Mouse (Mus musculus) MEL (cell line): Measurements from ENCODE around the gene Trit1.

ENCODE experiments used
- CHD2 ChIP-seq: IDR thresholded peaks from 2 replicates; pipeline ENCODE4 v1.6.1; 2011; ENCODE audit warnings: low read length, improper control_type of control experiment
- CTCF ChIP-seq, 3 experiments: IDR thresholded peaks in 2 of 3; conservative IDR thresholded peaks in 1 of 3; 2 replicates each; pipeline ENCODE4 v1.5.1; 2011 to 2012; ENCODE audit warnings: low read length in 3 of 3, low read depth in 2 of 3, mild to moderate bottlenecking in 2 of 3, improper control_type of control experiment in 1 of 3, inconsistent platforms in 1 of 3, mixed read lengths in 1 of 3, moderate library complexity in 1 of 3; ENCODE audit not compliant: control insufficient read depth in 1 of 3, insufficient read depth in 1 of 3, poor library complexity in 1 of 3, severe bottlenecking in 1 of 3
- MEF2A ChIP-seq: IDR thresholded peaks from 2 replicates; pipeline ENCODE4 v1.6.1; 2014; ENCODE audit warnings: low read depth, mild to moderate bottlenecking, inconsistent platforms, low read length, improper control_type of control experiment; ENCODE audit not compliant: poor library complexity, insufficient replicate concordance, severe bottlenecking; ENCODE audit errors: extremely low read depth
- POLR2A ChIP-seq, 2 experiments: IDR thresholded peaks; 2 replicates each; pipeline ENCODE4 v1.6.1; 2011 to 2012; ENCODE audit warnings: low read length in 2 of 2, mild to moderate bottlenecking in 2 of 2, control low read depth in 1 of 2, improper control_type of control experiment in 1 of 2, low read depth in 1 of 2, moderate library complexity in 1 of 2; ENCODE audit not compliant: control insufficient read depth in 1 of 2, insufficient read depth in 1 of 2, poor library complexity in 1 of 2
- RAD21 ChIP-seq: IDR thresholded peaks from 2 replicates; pipeline ENCODE4 v1.6.1; 2011; ENCODE audit warnings: mild to moderate bottlenecking, low read depth, low read length, improper control_type of control experiment
- ZC3H11A ChIP-seq: IDR thresholded peaks from 2 replicates; pipeline ENCODE4 v1.6.1; 2012; ENCODE audit warnings: low read depth, mild to moderate bottlenecking, inconsistent platforms, low read length, improper control_type of control experiment
- ZNF384 ChIP-seq: IDR thresholded peaks from 2 replicates; pipeline ENCODE4 v1.6.1; 2012; ENCODE audit warnings: low read depth, mild to moderate bottlenecking, inconsistent platforms, low read length, improper control_type of control experiment

- TF ChIP-seq CTCF (IDR thresholded peaks at IDR 0.05 in 2 of 3, conservative IDR thresholded peaks at IDR 0.05 in 1 of 3; ENCODE audit: control insufficient read depth in 1 of 3, insufficient read depth in 1 of 3, low read depth in 2 of 3, low read length in 3 of 3, poor library complexity in 1 of 3, severe bottlenecking in 1 of 3) (no peak), POLR2A (IDR thresholded peaks at IDR 0.05; ENCODE audit: control insufficient read depth in 1 of 2, insufficient read depth in 1 of 2, low read depth in 1 of 2, low read length in 2 of 2, poor library complexity in 1 of 2) (no peak), RAD21 (no peak), MEF2A (no peak), ZC3H11A (no peak), CHD2 (no peak), ZNF384 (no peak)
Measured at GRCm38 (mm10) chr4:123041131-123041530, 24.7 kb downstream of the Trit1 start.
